Mouse (Mus musculus): ENCODE measurements around the gene Pdzd2. TPM values are rescaled to one million over a fixed set of nuclear protein-coding genes. Genes with fewer than 3 reads are reported as not detected.
A peak's percentile ranks its signal among the peaks of the same experiment; 100 is the strongest.

Pdzd2 gene
- polyA plus RNA-seq, 1 experiment from 2014 or later = 32.8 TPM

DNA sequence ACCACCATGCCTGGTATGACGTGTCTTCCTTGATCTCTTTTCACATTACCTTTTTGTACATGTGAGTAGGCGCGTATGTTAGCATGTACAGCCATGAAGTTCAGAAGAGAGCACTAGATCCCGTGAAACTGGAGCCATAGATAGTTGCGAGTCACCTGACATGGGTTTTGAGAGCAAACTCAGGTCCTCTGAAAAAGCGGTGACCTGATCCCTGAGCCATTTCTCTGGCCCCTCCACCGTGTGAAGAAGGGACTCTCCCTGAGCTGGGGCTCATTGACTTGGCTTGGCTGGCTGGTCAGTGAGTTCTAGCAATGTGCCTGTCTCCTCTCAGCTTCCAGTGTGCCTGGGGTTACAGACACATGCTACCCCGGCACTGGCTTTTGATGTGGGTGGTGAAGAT, 102.2 kb downstream of the Pdzd2 start:
- H3K9me3 ChIP-seq (ENCODE audit: control insufficient read depth, low read depth, low read length) = no peaks in the 10 kb centered on the region
- ATAC-seq (ENCODE audit: insufficient number of reproducible peaks, insufficient read depth, low FRiP score, low read depth) = no peak
- H3K9ac ChIP-seq (replicated peaks; ENCODE audit: low read depth, low read length) = no peak overlapping the region
- H3K27ac ChIP-seq (ENCODE audit: low read length) = no peak overlapping the region
- no peak overlapping the region for H3K4me2 ChIP-seq (replicated peaks; ENCODE audit: low read depth, low read length)
- no peaks in the 10 kb centered on the region for H3K4me1 ChIP-seq (ENCODE audit: control insufficient read depth, insufficient read depth, low read length)
- no peaks in the 10 kb centered on the region for H3K27me3 ChIP-seq (ENCODE audit: control insufficient read depth, insufficient read depth, low read length)
- no peaks in the 10 kb centered on the region for H3K36me3 ChIP-seq (ENCODE audit: control insufficient read depth, insufficient read depth, low read length)
- 90% methylated on average over 8 of the region's 8 CpGs for WGBS
- H3K4me3 ChIP-seq (ENCODE audit: low read depth, low read length) = no peak overlapping the region

DNA sequence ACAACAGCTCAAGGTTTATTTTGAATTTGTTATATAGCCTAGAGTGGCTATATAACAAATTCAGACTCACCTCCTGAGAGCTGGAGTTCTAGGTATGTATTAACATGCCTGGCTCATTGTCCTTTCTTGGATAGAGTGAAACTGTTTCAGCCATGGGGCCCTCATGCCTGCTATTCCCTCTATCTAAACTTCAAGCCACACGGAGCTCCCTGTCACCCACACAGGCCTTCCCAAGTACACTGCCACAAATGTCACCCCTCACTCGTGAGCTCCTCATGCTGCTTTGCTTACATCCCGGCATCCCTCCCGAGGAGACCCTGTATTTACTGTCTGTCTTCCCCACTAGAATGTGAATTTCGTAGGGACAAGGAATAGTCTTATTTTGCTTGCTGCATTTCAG, 103.3 kb downstream of the Pdzd2 start:
- Histone ChIP-seq H3K4me3 (ENCODE audit: low read depth, low read length) (no peak overlapping the region), H3K4me2 (replicated peaks; ENCODE audit: low read depth, low read length) (no peak overlapping the region), H3K27me3 (ENCODE audit: control insufficient read depth, insufficient read depth, low read length) (no peaks in the 10 kb centered on the region), H3K9me3 (ENCODE audit: control insufficient read depth, low read depth, low read length) (no peaks in the 10 kb centered on the region), H3K36me3 (ENCODE audit: control insufficient read depth, insufficient read depth, low read length) (no peaks in the 10 kb centered on the region), H3K27ac (ENCODE audit: low read length) (no peak overlapping the region), H3K4me1 (ENCODE audit: control insufficient read depth, insufficient read depth, low read length) (no peaks in the 10 kb centered on the region), H3K9ac (replicated peaks; ENCODE audit: low read depth, low read length) (no peak overlapping the region)
- 84% methylated on average over 5 of the region's 5 CpGs for WGBS
- ATAC-seq (ENCODE audit: insufficient number of reproducible peaks, insufficient read depth, low FRiP score, low read depth) = no peak

DNA sequence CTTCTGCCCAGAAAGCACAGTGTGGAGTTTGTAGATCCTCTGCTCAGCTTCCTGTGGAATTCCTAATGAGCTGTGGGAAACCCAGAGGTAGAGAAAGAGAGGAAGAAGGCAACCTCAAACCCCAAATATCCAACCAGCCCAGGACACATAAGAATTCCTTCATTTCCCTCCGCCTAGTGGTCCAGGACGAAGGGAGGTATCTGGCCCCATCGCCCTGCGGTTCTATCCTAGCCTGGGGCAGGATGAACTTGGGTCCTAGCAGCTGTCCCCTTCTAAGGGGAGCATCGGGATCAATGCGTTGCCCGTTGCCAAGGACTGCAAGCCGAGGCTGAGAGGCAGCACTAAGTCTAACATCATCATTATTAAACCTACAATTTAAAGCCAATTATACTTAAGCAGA, 104.8 kb downstream of the Pdzd2 start:
- no peaks in the 10 kb centered on the region for H3K4me1 ChIP-seq (ENCODE audit: control insufficient read depth, insufficient read depth, low read length)
- WGBS = 93% methylated on average over 8 of the region's 8 CpGs
- H3K27ac ChIP-seq (ENCODE audit: low read length) = no peak overlapping the region
- no peaks in the 10 kb centered on the region for H3K36me3 ChIP-seq (ENCODE audit: control insufficient read depth, insufficient read depth, low read length)
- no peak overlapping the region for H3K9ac ChIP-seq (replicated peaks; ENCODE audit: low read depth, low read length)
- no peak overlapping the region for H3K4me3 ChIP-seq (ENCODE audit: low read depth, low read length)
- no peak for ATAC-seq (ENCODE audit: insufficient number of reproducible peaks, insufficient read depth, low FRiP score, low read depth)
- no peaks in the 10 kb centered on the region for H3K9me3 ChIP-seq (ENCODE audit: control insufficient read depth, low read depth, low read length)
- no peaks in the 10 kb centered on the region for H3K27me3 ChIP-seq (ENCODE audit: control insufficient read depth, insufficient read depth, low read length)
- no peak overlapping the region for H3K4me2 ChIP-seq (replicated peaks; ENCODE audit: low read depth, low read length)

GRCm38 (mm10) chr15:12629164-12629563, 110.6 kb downstream of the Pdzd2 start:
- peak; percentile 26; the same call in 1 of the 2 replicates for ATAC-seq (ENCODE audit: insufficient number of reproducible peaks, insufficient read depth, low FRiP score, low read depth)
- 65% methylated on average over 7 of the region's 7 CpGs for WGBS
- H3K4me1 ChIP-seq (ENCODE audit: control insufficient read depth, insufficient read depth, low read length) = no peaks in the 10 kb centered on the region
- H3K27me3 ChIP-seq (ENCODE audit: control insufficient read depth, insufficient read depth, low read length) = no peaks in the 10 kb centered on the region
- H3K4me3 ChIP-seq (ENCODE audit: low read depth, low read length) = no peak overlapping the region
- no peak overlapping the region for H3K4me2 ChIP-seq (replicated peaks; ENCODE audit: low read depth, low read length)
- H3K9ac ChIP-seq (replicated peaks; ENCODE audit: low read depth, low read length) = no peak overlapping the region
- no peaks in the 10 kb centered on the region for H3K36me3 ChIP-seq (ENCODE audit: control insufficient read depth, insufficient read depth, low read length)
- H3K9me3 ChIP-seq (ENCODE audit: control insufficient read depth, low read depth, low read length) = no peaks in the 10 kb centered on the region
- no peak overlapping the region for H3K27ac ChIP-seq (ENCODE audit: low read length)

GRCm38 (mm10) chr15:12628451-12628850, 111.3 kb downstream of the Pdzd2 start:
- H3K4me1 ChIP-seq (ENCODE audit: control insufficient read depth, insufficient read depth, low read length) = no peaks in the 10 kb centered on the region
- H3K4me3 ChIP-seq (ENCODE audit: low read depth, low read length) = no peak overlapping the region
- no peak overlapping the region for H3K27ac ChIP-seq (ENCODE audit: low read length)
- H3K9me3 ChIP-seq (ENCODE audit: control insufficient read depth, low read depth, low read length) = no peaks in the 10 kb centered on the region
- ATAC-seq (ENCODE audit: insufficient number of reproducible peaks, insufficient read depth, low FRiP score, low read depth) = no peak
- H3K9ac ChIP-seq (replicated peaks; ENCODE audit: low read depth, low read length) = no peak overlapping the region
- no peak overlapping the region for H3K4me2 ChIP-seq (replicated peaks; ENCODE audit: low read depth, low read length)
- no peaks in the 10 kb centered on the region for H3K36me3 ChIP-seq (ENCODE audit: control insufficient read depth, insufficient read depth, low read length)
- no peaks in the 10 kb centered on the region for H3K27me3 ChIP-seq (ENCODE audit: control insufficient read depth, insufficient read depth, low read length)
- 95% methylated on average over 7 of the region's 7 CpGs for WGBS

- no peaks in the 10 kb centered on the region for H3K36me3 ChIP-seq (ENCODE audit: control insufficient read depth, insufficient read depth, low read length)
- H3K27me3 ChIP-seq (ENCODE audit: control insufficient read depth, insufficient read depth, low read length) = no peaks in the 10 kb centered on the region
- H3K9me3 ChIP-seq (ENCODE audit: control insufficient read depth, low read depth, low read length) = no peaks in the 10 kb centered on the region
- no peak overlapping the region for H3K9ac ChIP-seq (replicated peaks; ENCODE audit: low read depth, low read length)
- H3K4me3 ChIP-seq (ENCODE audit: low read depth, low read length) = no peak overlapping the region
- H3K4me2 ChIP-seq (replicated peaks; ENCODE audit: low read depth, low read length) = no peak overlapping the region
- 90% methylated on average over 9 of the region's 9 CpGs for WGBS
- ATAC-seq (ENCODE audit: insufficient number of reproducible peaks, insufficient read depth, low FRiP score, low read depth) = no peak
- H3K27ac ChIP-seq (ENCODE audit: low read length) = no peak overlapping the region
- 0 out of 2 replicates have a peak, but pooled peaks cover 4% of the 10 kb centered on the region for H3K4me1 ChIP-seq (ENCODE audit: control insufficient read depth, insufficient read depth, low read length)
Measured at GRCm38 (mm10) chr15:12626930-12627329, 112.8 kb downstream of the Pdzd2 start.

DNA sequence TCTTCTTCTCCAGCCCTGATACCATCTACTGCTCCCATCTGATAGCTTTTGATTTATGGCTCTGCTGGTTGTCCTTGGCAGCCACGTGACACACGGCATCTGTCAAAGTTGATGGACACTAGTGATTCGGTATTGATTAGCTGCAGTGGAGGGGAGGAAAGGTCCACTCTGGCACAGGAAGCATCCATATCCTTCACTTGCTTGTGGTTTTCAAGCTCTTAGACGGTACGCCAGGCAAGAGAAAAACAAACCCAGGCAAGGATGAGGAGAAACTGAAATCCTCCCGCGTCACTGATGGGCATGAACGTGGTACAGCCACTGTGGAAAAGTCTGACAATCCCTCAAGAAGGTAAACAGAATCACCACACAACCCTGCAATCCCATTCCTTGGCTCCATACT, 113.6 kb downstream of the Pdzd2 start:
- 0 out of 2 replicates have a peak, but pooled peaks cover 6% of the 10 kb centered on the region for H3K4me1 ChIP-seq (ENCODE audit: control insufficient read depth, insufficient read depth, low read length)
- no peak overlapping the region for H3K9ac ChIP-seq (replicated peaks; ENCODE audit: low read depth, low read length)
- no peak overlapping the region for H3K4me3 ChIP-seq (ENCODE audit: low read depth, low read length)
- no peaks in the 10 kb centered on the region for H3K36me3 ChIP-seq (ENCODE audit: control insufficient read depth, insufficient read depth, low read length)
- H3K27me3 ChIP-seq (ENCODE audit: control insufficient read depth, insufficient read depth, low read length) = no peaks in the 10 kb centered on the region
- no peak overlapping the region for H3K4me2 ChIP-seq (replicated peaks; ENCODE audit: low read depth, low read length)
- H3K9me3 ChIP-seq (ENCODE audit: control insufficient read depth, low read depth, low read length) = no peaks in the 10 kb centered on the region
- WGBS = 65% methylated on average over 8 of the region's 8 CpGs
- no peak overlapping the region for H3K27ac ChIP-seq (ENCODE audit: low read length)
- no peak for ATAC-seq (ENCODE audit: insufficient number of reproducible peaks, insufficient read depth, low FRiP score, low read depth)

DNA sequence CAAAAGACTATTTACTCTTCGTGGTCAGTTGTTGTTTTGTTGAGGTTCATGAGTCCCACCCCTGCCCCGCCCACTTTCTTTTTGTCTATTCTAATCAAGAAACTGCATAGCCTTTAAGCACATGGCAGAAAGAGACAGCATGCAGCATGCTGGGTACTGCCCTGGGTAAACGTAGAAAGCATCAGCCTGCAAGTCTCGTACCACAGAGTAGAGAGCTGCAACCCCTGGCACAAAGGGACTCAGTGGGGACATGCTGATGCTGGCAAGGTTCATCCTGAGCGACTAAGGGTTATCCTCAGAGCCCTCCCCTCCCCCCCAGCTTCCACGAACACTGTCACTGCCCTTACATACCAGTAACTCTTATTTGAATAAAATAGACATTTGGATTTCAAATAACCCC, 114.2 kb downstream of the Pdzd2 start:
- no peak overlapping the region for H3K4me3 ChIP-seq (ENCODE audit: low read depth, low read length)
- H3K4me2 ChIP-seq (replicated peaks; ENCODE audit: low read depth, low read length) = no peak overlapping the region
- H3K27ac ChIP-seq (ENCODE audit: low read length) = no peak overlapping the region
- 66% methylated on average over 6 of the region's 6 CpGs for WGBS
- H3K36me3 ChIP-seq (ENCODE audit: control insufficient read depth, insufficient read depth, low read length) = no peaks in the 10 kb centered on the region
- H3K4me1 ChIP-seq (ENCODE audit: control insufficient read depth, insufficient read depth, low read length) = 0 out of 2 replicates have a peak, but pooled peaks cover 6% of the 10 kb centered on the region
- no peaks in the 10 kb centered on the region for H3K9me3 ChIP-seq (ENCODE audit: control insufficient read depth, low read depth, low read length)
- no peaks in the 10 kb centered on the region for H3K27me3 ChIP-seq (ENCODE audit: control insufficient read depth, insufficient read depth, low read length)
- no peak for ATAC-seq (ENCODE audit: insufficient number of reproducible peaks, insufficient read depth, low FRiP score, low read depth)
- H3K9ac ChIP-seq (replicated peaks; ENCODE audit: low read depth, low read length) = no peak overlapping the region

- H3K9me3 ChIP-seq (ENCODE audit: control insufficient read depth, low read depth, low read length) = no peaks in the 10 kb centered on the region
- ATAC-seq (ENCODE audit: insufficient number of reproducible peaks, insufficient read depth, low FRiP score, low read depth) = no peak
- WGBS = 90% methylated on average over 4 of the region's 4 CpGs
- no peak overlapping the region for H3K4me3 ChIP-seq (ENCODE audit: low read depth, low read length)
- no peak overlapping the region for H3K27ac ChIP-seq (ENCODE audit: low read length)
- H3K9ac ChIP-seq (replicated peaks; ENCODE audit: low read depth, low read length) = no peak overlapping the region
- 0 out of 2 replicates have a peak, but pooled peaks cover 6% of the 10 kb centered on the region for H3K4me1 ChIP-seq (ENCODE audit: control insufficient read depth, insufficient read depth, low read length)
- no peak overlapping the region for H3K4me2 ChIP-seq (replicated peaks; ENCODE audit: low read depth, low read length)
- H3K36me3 ChIP-seq (ENCODE audit: control insufficient read depth, insufficient read depth, low read length) = no peaks in the 10 kb centered on the region
- H3K27me3 ChIP-seq (ENCODE audit: control insufficient read depth, insufficient read depth, low read length) = no peaks in the 10 kb centered on the region
Measured at GRCm38 (mm10) chr15:12623521-12623920, 116.2 kb downstream of the Pdzd2 start.
